Mouse (Mus musculus) midbrain, embryonic 13.5 days (tissue): Measurements from ENCODE around the gene Fmn2. TPM values are rescaled to one million over a fixed set of nuclear protein-coding genes. Genes with fewer than 3 reads are reported as not detected.

ENCODE experiments used
- ATAC-seq: fragments of 200-750 bp; cut with Nextera tagmentation; 2 replicates; pipeline ENCODE4 v1.8.0; 2017; ENCODE audit warnings: mild to moderate bottlenecking, moderate TSS enrichment, moderate library complexity
- H3K27ac ChIP-seq: fragments of 300-500 bp; sonication (generic); 2 replicates; pipeline ENCODE4 v1.5.1; 2015; ENCODE audit warnings: inconsistent platforms, mild to moderate bottlenecking, moderate library complexity
- H3K27me3 ChIP-seq: fragments of 300-500 bp; sonication (generic); 2 replicates; pipeline ENCODE4 v1.6.1; 2015; ENCODE audit warnings: mild to moderate bottlenecking, inconsistent platforms
- H3K36me3 ChIP-seq: fragments of 300-500 bp; sonication (generic); 2 replicates; pipeline ENCODE4 v1.6.1; 2015; ENCODE audit warnings: mild to moderate bottlenecking, inconsistent platforms
- H3K4me1 ChIP-seq: fragments of 300-500 bp; sonication (generic); replicated peaks from 2 replicates; pipeline ENCODE4 v1.6.1; 2015; ENCODE audit warnings: inconsistent platforms
- H3K4me2 ChIP-seq: fragments of 300-500 bp; sonication (generic); replicated peaks from 2 replicates; pipeline ENCODE4 v1.6.1; 2015; ENCODE audit warnings: moderate library complexity, mild to moderate bottlenecking, inconsistent platforms
- H3K4me3 ChIP-seq: fragments of 300-500 bp; sonication (generic); replicated peaks from 2 replicates; pipeline ENCODE4 v1.5.1; 2015; ENCODE audit warnings: mild to moderate bottlenecking, inconsistent platforms
- H3K9ac ChIP-seq: fragments of 300-500 bp; sonication (generic); replicated peaks from 2 replicates; pipeline ENCODE4 v1.6.1; 2015; ENCODE audit warnings: mild to moderate bottlenecking, inconsistent platforms
- H3K9me3 ChIP-seq: fragments of 300-500 bp; sonication (generic); 2 replicates; pipeline ENCODE4 v1.6.1; 2016; ENCODE audit warnings: mild to moderate bottlenecking, inconsistent platforms
- WGBS: fragments of 180-500 bp; shearing (Covaris S2); methylation state at CpG from one replicate; pipeline ENCODE4 v1.1.7; 2015; 5-methylcytosine and 5-hydroxymethylcytosine counted together
- polyA plus RNA-seq: library from polyadenylated mRNA; unstranded; fragments of >200 nt; fragmentation: Nextera tagmentation; extraction: Ambion mirVana; gene quantifications from 2 replicates; pipeline ENCODE4 v1.2.1, GENCODE M21; 2015

Gene Fmn2
- polyA plus RNA-seq, 1 experiment from 2014 or later, result 9.9 TPM

GRCm38 (mm10) chr1:174860407-174861118, 358.9 kb downstream of the Fmn2 start:
- Histone ChIP-seq H3K27ac (no peak overlapping the region), H3K9ac (no peak overlapping the region), H3K9me3 (no peaks in the 10 kb centered on the region), H3K4me3 (no peak overlapping the region), H3K4me2 (no peak overlapping the region), H3K27me3 (no peaks in the 10 kb centered on the region), H3K4me1 (no peaks in the 10 kb centered on the region), H3K36me3 (no peaks in the 10 kb centered on the region)
- WGBS, result 56% methylated on average over 10 of the region's 10 CpGs
- no peak for ATAC-seq

Other genes with a start within 250 kb of the Fmn2 start
- not detected in 2 replicates for gene Olfr419, start 249.8 kb upstream of the Fmn2 start, polyA plus RNA-seq
- not detected in 2 replicates for gene Mptx1, start 171.3 kb upstream of the Fmn2 start, polyA plus RNA-seq
- gene Olfr417, start 136.7 kb upstream of the Fmn2 start, polyA plus RNA-seq, result not detected in 2 replicates
- not detected in 2 replicates for gene Olfr248, start 110.8 kb upstream of the Fmn2 start, polyA plus RNA-seq
- gene Olfr414, start 77.8 kb upstream of the Fmn2 start, polyA plus RNA-seq, result not detected in 2 replicates
- gene Olfr220, start 59.7 kb upstream of the Fmn2 start, polyA plus RNA-seq, result not detected in 2 replicates